Mouse (Mus musculus) heart, adult 2 months (tissue): ENCODE results near the gene Bub3. TPM values are rescaled to one million over a fixed set of nuclear protein-coding genes. Genes with fewer than 3 reads are reported as not detected.

Experiments
- DNase-seq, 2 experiments: peaks; one replicate each; pipeline ENCODE4 v3.0.0; 2021
- H3K27ac ChIP-seq: fragments of 200-600 bp; 2 replicates; pipeline ENCODE4 v1.8.1; 2022
- H3K27me3 ChIP-seq: fragments of 200-500 bp; 2 replicates; pipeline ENCODE4 v1.6.1; 2012; ENCODE audit warnings: mild to moderate bottlenecking, low read length, inconsistent platforms, mixed read lengths; ENCODE audit not compliant: control insufficient read depth, insufficient read depth
- H3K36me3 ChIP-seq: fragments of 200-500 bp; 2 replicates; pipeline ENCODE4 v1.6.1; 2012; ENCODE audit warnings: low read length, inconsistent platforms; ENCODE audit not compliant: control insufficient read depth, insufficient read depth
- H3K4me1 ChIP-seq: fragments of 200-500 bp; 2 replicates; pipeline ENCODE4 v1.6.1; 2011; ENCODE audit warnings: low read length; ENCODE audit not compliant: control insufficient read depth, insufficient read depth
- H3K4me3 ChIP-seq: fragments of 200-600 bp; 2 replicates; pipeline ENCODE4 v1.8.1; 2022
- H3K79me2 ChIP-seq: fragments of 200-500 bp; replicated peaks from 2 replicates; pipeline ENCODE4 v1.6.1; 2012; ENCODE audit warnings: mild to moderate bottlenecking, inconsistent platforms, low read length, moderate library complexity, mixed read lengths; ENCODE audit not compliant: control insufficient read depth, insufficient read depth
- H3K9ac ChIP-seq: fragments of 200-500 bp; 2 replicates; pipeline ENCODE4 v1.6.1; 2012; ENCODE audit warnings: low read depth, mild to moderate bottlenecking, control low read depth, inconsistent platforms, low read length, mixed read lengths
- CTCF ChIP-seq: fragments of 200-600 bp; IDR thresholded peaks from 2 replicates; pipeline ENCODE4 v1.8.1; 2022; ENCODE audit warnings: antibody characterized with exemption, mild to moderate bottlenecking, moderate library complexity
- EP300 ChIP-seq: fragments of 200-500 bp; IDR thresholded peaks from 2 replicates; pipeline ENCODE4 v1.6.1; 2011; ENCODE audit warnings: low read depth, low read length, control low read depth; ENCODE audit not compliant: insufficient read depth
- POLR2A ChIP-seq: fragments of 200-500 bp; IDR thresholded peaks from 2 replicates; pipeline ENCODE4 v1.6.1; 2011; ENCODE audit warnings: mild to moderate bottlenecking, low read depth, low read length, control low read depth; ENCODE audit not compliant: insufficient read depth
- whole genome bisulfite sequencing: fragments of 180-500 bp; shearing (Covaris S2); methylation state at CpG from one replicate; pipeline ENCODE4 v1.1.7; 2018; 5-methylcytosine and 5-hydroxymethylcytosine counted together
- intact Hi-C: fragments of 180-260 bp; cut with DNase I; formaldehyde crosslinking; loops from one replicate; pipeline ENCODE4 v1.15.1; 2025
- polyA plus RNA-seq: library from polyadenylated mRNA; depleted of rRNA; stranded (reverse); fragments of >200 nt; gene quantifications from 2 replicates; pipeline ENCODE4 v1.2.3, GENCODE M21; 2012
- total RNA-seq, 2 experiments: library from RNA; stranded (reverse); gene quantifications; 2 replicates each; pipeline ENCODE4 v1.2.3; 2021

The Bub3 gene
- total and polyA plus RNA-seq, 3 experiments, result 25.0 to 34.5 (median 29.8) TPM

DNA sequence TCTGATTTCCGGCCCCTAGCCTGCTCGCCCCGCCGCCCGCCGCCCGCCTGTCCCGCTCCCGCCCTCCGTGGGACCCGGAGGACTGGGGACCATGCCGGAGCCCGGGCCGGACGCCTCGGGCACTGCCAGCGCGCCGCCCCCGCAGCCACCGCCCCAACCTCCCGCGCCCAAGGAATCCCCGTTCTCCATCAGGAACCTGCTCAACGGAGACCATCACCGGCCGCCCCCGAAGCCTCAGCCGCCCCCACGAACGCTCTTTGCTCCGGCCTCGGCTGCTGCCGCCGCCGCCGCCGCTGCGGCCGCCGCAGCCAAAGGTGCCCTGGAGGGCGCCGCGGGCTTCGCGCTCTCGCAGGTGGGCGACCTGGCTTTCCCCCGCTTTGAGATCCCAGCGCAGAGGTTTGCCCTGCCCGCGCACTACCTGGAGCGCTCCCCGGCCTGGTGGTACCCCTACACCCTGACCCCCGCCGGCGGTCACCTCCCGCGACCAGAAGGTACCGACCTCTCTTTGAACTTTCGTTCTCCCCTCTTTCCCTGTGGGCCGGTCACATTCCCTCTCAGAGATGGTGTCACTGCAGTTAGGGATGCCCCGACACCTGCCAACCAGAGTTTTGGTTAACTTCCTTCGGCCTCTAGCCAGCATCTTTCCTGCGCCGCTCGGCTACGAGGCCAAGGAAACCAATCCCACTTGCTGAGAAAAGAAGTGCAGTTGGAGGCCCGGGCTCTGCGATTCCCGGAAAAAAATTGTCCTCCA is 17.0 kb upstream of the Bub3 start:
- 2% methylated on average over 65 of the region's 71 CpGs for WGBS
- H3K27ac ChIP-seq, result no peak overlapping the region
- peak; percentile 10 to 36 for DNase-seq
- no peak overlapping the region for H3K9ac ChIP-seq
- TF ChIP-seq POLR2A, result no peak
- TF ChIP-seq CTCF, result no peak
- TF ChIP-seq EP300, result no peak
- no peaks in the 10 kb centered on the region for H3K79me2 ChIP-seq
- H3K4me3 ChIP-seq, result peak overlapping the region; percentile 24
- no peaks in the 10 kb centered on the region for H3K36me3 ChIP-seq
- peaks cover 44% of the 10 kb centered on the region for H3K27me3 ChIP-seq
- intact Hi-C loops, result loop anchor here (5.0 to 10.0 kb wide), 2 partner anchors 131 to 1012 kb away; partner anchors contain the start of genes Acadsb and Ikzf5
- H3K4me1 ChIP-seq, result no peaks in the 10 kb centered on the region

DNA sequence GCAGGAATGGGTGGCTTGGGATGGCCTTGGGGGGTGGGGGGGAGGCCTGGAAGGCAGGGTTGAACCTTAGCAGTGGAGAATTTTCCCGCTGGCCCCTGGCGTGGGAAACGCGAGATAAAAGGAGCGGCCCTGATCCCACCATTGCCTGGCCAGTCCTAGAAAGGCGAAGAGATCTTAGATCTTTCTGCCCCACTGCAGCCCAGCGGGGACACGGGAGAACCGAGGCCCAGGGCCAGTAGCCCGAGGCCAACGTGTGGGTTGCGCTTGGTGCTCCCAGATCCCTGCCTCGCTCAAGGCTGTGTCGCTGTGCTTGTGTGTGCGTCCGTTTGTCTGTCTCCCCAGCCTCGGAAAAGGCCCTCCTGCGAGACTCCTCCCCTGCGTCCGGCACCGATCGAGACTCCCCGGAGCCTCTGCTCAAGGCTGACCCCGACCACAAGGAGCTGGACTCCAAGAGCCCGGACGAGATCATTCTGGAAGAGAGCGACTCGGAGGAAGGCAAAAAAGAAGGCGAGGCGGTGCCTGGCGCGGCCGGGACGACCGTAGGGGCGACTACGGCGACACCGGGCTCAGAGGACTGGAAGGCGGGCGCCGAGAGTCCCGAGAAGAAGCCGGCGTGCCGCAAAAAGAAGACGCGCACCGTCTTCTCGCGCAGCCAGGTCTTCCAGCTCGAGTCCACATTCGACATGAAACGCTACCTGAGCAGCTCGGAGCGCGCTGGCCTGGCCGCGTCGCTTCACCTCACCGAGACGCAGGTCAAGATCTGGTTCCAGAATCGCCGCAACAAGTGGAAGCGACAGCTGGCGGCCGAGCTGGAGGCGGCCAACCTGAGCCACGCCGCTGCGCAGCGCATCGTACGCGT is 16.2 kb upstream of the Bub3 start:
- H3K79me2 ChIP-seq, result no peaks in the 10 kb centered on the region
- TF ChIP-seq EP300 (no peak), CTCF (no peak), POLR2A (no peak)
- peaks cover 44% of the 10 kb centered on the region for H3K27me3 ChIP-seq
- H3K27ac ChIP-seq, result no peak overlapping the region
- H3K4me3 ChIP-seq, result peak overlapping the region; percentile 36
- DNase-seq, result peak; percentile 24 to 52
- H3K36me3 ChIP-seq, result no peaks in the 10 kb centered on the region
- no peak overlapping the region for H3K9ac ChIP-seq
- intact Hi-C loops, result loop anchor here (1.0 to 10.0 kb wide), 3 partner anchors 12 to 1011 kb away; partner anchors contain the start of genes Acadsb and Ikzf5
- WGBS, result 2% methylated on average over 75 of the region's 75 CpGs
- H3K4me1 ChIP-seq, result no peaks in the 10 kb centered on the region

DNA sequence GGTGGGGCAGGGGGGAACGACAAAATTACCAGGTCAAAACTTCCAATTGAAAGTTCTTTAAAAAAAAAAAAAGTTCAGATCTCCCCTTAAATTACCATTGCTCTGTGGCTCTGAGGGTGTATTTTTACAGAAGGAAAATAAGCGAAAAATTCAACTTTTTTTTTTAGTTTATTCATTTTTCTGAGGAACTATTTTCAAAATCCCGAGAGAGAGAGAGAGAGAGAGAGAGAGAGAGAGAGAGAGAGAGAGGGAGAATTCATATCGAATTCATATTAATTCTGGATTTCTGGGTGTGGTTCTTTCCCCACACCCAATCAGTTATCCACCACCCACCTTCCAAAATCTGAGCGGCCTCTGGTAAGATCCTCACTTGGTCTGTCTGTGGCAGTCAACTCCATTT is 15.2 kb upstream of the Bub3 start:
- Histone ChIP-seq H3K36me3 (no peaks in the 10 kb centered on the region), H3K9ac (no peak overlapping the region), H3K79me2 (no peaks in the 10 kb centered on the region), H3K27me3 (peaks cover 48% of the 10 kb centered on the region), H3K4me3 (no peak overlapping the region), H3K27ac (no peak overlapping the region), H3K4me1 (no peaks in the 10 kb centered on the region)
- WGBS, result 8% methylated on average over 5 of the region's 5 CpGs
- intact Hi-C loops, result loop anchor here (1.0 to 10.0 kb wide), 3 partner anchors 11 to 1010 kb away; partner anchors contain the start of genes Acadsb and Ikzf5
- TF ChIP-seq CTCF (no peak), POLR2A (no peak), EP300 (no peak)
- no peak for DNase-seq

DNA sequence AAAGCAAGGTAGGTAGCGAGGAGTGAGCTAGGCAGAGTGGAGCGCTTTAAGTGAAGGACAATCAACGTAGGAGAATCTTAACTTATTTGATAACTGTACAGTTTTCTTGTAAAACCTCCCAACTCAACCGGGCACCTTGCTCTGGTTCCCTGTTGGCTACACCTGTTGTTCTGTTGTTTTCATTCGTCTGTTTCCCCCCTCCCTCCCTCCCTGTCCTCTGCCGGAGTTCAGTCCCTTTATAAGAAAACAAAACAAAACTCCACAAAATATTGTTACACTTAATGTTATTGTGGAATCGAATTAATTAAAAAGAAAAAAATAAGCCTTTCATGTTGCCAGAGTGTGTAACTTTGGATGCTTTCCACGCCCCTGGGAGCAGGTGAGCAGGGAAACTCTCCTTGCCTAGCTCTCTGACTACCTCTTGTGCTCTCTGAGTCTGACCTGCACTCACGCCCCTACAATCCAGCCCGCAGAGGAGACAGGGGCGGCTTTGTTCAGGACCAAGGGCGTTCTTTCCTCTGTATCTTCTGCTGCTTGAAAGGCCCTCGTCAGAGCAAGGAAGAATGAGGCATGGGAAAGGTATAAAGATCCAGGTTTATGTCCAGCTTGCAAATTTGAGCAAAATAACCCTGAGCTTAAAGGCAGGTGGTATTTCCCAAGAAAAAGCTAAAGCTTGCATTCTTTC is 14.2 kb upstream of the Bub3 start:
- no peak overlapping the region for H3K4me3 ChIP-seq
- WGBS, result 9% methylated on average over 13 of the region's 13 CpGs
- peaks cover 46% of the 10 kb centered on the region for H3K27me3 ChIP-seq

DNA sequence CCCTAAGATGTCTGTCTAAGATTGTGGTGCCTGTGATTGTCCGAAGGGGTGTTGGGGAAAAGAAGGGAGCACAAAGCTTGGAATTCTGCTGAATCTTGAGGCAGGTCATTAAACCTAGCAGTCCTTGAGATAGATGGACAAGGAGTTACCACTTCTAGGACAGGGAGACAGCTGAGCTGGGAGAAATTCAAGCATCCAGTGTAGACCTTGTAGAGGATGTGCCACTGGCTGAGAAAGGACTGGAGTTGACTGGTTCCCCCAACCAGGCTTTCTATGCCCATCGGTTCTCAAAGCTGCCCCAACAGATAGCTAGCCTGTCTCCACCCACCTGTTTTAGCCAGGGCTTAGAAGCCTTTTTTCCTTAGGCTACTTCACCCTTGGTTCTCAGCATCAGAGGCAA is 13.6 kb upstream of the Bub3 start:
- no peaks in the 10 kb centered on the region for H3K36me3 ChIP-seq
- intact Hi-C loops, result loop anchor here (10.0 kb wide), 1 partner anchor 1008 kb away; no protein-coding TSS in a partner anchor
- H3K4me1 ChIP-seq, result no peaks in the 10 kb centered on the region
- no peak overlapping the region for H3K9ac ChIP-seq
- no peak overlapping the region for H3K27ac ChIP-seq
- TF ChIP-seq CTCF (no peak), EP300 (no peak), POLR2A (no peak)
- H3K4me3 ChIP-seq, result no peak overlapping the region
- 6% methylated on average over 2 of the region's 2 CpGs for WGBS
- DNase-seq, result no peak
- peaks cover 49% of the 10 kb centered on the region for H3K27me3 ChIP-seq
- H3K79me2 ChIP-seq, result no peaks in the 10 kb centered on the region

More for the DNA sequence above, 14.2 kb upstream of the Bub3 start:
- no peak overlapping the region for H3K27ac ChIP-seq
- intact Hi-C loops, result loop anchor here (10.0 kb wide), 1 partner anchor 1009 kb away; no protein-coding TSS in a partner anchor
- no peaks in the 10 kb centered on the region for H3K36me3 ChIP-seq
- H3K79me2 ChIP-seq, result no peaks in the 10 kb centered on the region
- H3K4me1 ChIP-seq, result no peaks in the 10 kb centered on the region
- DNase-seq, result no peak
- TF ChIP-seq CTCF (no peak), EP300 (no peak), POLR2A (no peak)
- no peak overlapping the region for H3K9ac ChIP-seq

DNA sequence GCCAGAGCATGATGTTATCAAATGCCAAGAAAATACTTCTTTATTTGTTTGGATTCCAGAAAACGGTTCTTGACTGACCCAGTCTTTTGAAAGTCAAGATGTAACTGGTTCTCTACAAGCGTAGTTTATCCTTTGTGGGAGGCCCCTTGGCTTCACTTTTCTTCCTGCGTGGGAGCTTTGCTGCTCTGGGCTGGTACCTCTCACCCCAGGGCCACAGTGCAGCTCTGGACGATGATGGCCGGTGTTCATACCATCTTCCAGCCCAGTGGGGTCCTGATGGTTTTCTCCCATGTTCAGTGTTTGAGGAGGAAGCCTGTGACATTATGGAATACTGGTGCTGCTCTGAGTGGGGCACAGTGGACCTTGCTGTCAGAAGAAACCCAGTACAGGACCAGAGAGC is 12.5 kb upstream of the Bub3 start:
- intact Hi-C loops, result loop anchor here (10.0 kb wide), 1 partner anchor 1007 kb away; no protein-coding TSS in a partner anchor
- Histone ChIP-seq H3K4me3 (no peak overlapping the region), H3K27ac (no peak overlapping the region), H3K4me1 (no peaks in the 10 kb centered on the region), H3K36me3 (no peaks in the 10 kb centered on the region), H3K79me2 (no peaks in the 10 kb centered on the region), H3K9ac (no peak overlapping the region), H3K27me3 (peaks cover 49% of the 10 kb centered on the region)
- 4% methylated on average over 5 of the region's 5 CpGs for WGBS
- DNase-seq, result no peak
- no peak for TF ChIP-seq EP300
- no peak for TF ChIP-seq CTCF
- TF ChIP-seq POLR2A, result no peak
